Mouse (Mus musculus) hindbrain, embryonic 16.5 days (tissue): ENCODE results near the gene Slc25a42. TPM values are rescaled to one million over a fixed set of nuclear protein-coding genes. Genes with fewer than 3 reads are reported as not detected.

Experiments
- ATAC-seq: fragments of 200-750 bp; cut with Nextera tagmentation; 2 replicates; pipeline ENCODE4 v1.8.0; 2017; ENCODE audit warnings: moderate TSS enrichment, moderate library complexity
- H3K27ac ChIP-seq: fragments of 300-500 bp; sonication (generic); 2 replicates; pipeline ENCODE4 v1.5.1; 2014; ENCODE audit warnings: low read depth, mild to moderate bottlenecking, control low read depth, low read length, moderate library complexity
- H3K27me3 ChIP-seq: fragments of 300-500 bp; sonication (generic); replicated peaks from 2 replicates; pipeline ENCODE4 v1.6.1; 2014; ENCODE audit warnings: low read length; ENCODE audit not compliant: control insufficient read depth, insufficient read depth
- H3K36me3 ChIP-seq: fragments of 300-500 bp; sonication (generic); 2 replicates; pipeline ENCODE4 v1.6.1; 2014; ENCODE audit warnings: mild to moderate bottlenecking, low read length, moderate library complexity, mixed read lengths; ENCODE audit not compliant: control insufficient read depth, insufficient read depth
- H3K4me1 ChIP-seq: fragments of 300-500 bp; sonication (generic); 2 replicates; pipeline ENCODE4 v1.6.1; 2014; ENCODE audit warnings: low read depth, low read length; ENCODE audit not compliant: control insufficient read depth, insufficient read depth
- H3K4me2 ChIP-seq: fragments of 300-500 bp; sonication (generic); 2 replicates; pipeline ENCODE4 v1.6.1; 2014; ENCODE audit warnings: mild to moderate bottlenecking, low read length, control low read depth, moderate library complexity
- H3K4me3 ChIP-seq: fragments of 300-500 bp; sonication (generic); 2 replicates; pipeline ENCODE4 v1.5.1; 2014; ENCODE audit warnings: mild to moderate bottlenecking, low read length, control low read depth, moderate library complexity
- H3K9ac ChIP-seq: fragments of 300-500 bp; sonication (generic); 2 replicates; pipeline ENCODE4 v1.6.1; 2014; ENCODE audit warnings: low read depth, mild to moderate bottlenecking, control low read depth, low read length, moderate library complexity
- H3K9me3 ChIP-seq: fragments of 300-500 bp; sonication (generic); 2 replicates; pipeline ENCODE4 v1.6.1; 2014; ENCODE audit warnings: mild to moderate bottlenecking, low read length, moderate library complexity; ENCODE audit not compliant: control insufficient read depth
- WGBS: fragments of 180-500 bp; shearing (Covaris S2); extraction: QIAGEN DNeasy Blood & Tissue Kit; methylation state at CpG from one replicate; pipeline ENCODE4 v1.1.7; 2014; 5-methylcytosine and 5-hydroxymethylcytosine counted together
- polyA plus RNA-seq: library from polyadenylated mRNA; unstranded; fragments of >200 nt; fragmentation: Nextera tagmentation; extraction: Ambion mirVana; gene quantifications from 2 replicates; pipeline ENCODE4 v1.2.1, GENCODE M21; 2015

The Slc25a42 gene
- polyA plus RNA-seq, 1 experiment from 2014 or later: 9.5 TPM

- no peaks in the 10 kb centered on the region for H3K9me3 ChIP-seq
- no peaks in the 10 kb centered on the region for H3K27me3 ChIP-seq
- 0% methylated on average over 15 of the region's 15 CpGs for WGBS
- peak overlapping the region; percentile 81 for H3K4me3 ChIP-seq
- peaks cover 24% of the 10 kb centered on the region for H3K4me1 ChIP-seq
- ATAC-seq: no peak
- H3K4me2 ChIP-seq: peak overlapping the region; percentile 56
- H3K9ac ChIP-seq: peak overlapping the region; percentile 97
- H3K27ac ChIP-seq: peak overlapping the region; percentile 97
- H3K36me3 ChIP-seq: peaks cover 29% of the 10 kb centered on the region
These were observed 22.6 kb upstream of the Slc25a42 start for GRCm38 (mm10) chr8:70234781-70235128.

- WGBS: under 1% methylated on average over 65 of the region's 67 CpGs
These were observed 22.1 kb upstream of the Slc25a42 start, which contains the start of the genes Sugp2 and Armc6 for GRCm38 (mm10) chr8:70234080-70234780. TSS of gene Sugp2 (plus strand) at chr8:70234226. TSS of gene Armc6 (minus strand) at chr8:70234466.

GRCm38 (mm10) chr8:70233606-70234005 is 21.5 kb upstream of the Slc25a42 start:
- H3K9ac ChIP-seq: peak overlapping the region; percentile 97

More at GRCm38 (mm10) chr8:70234080-70234780, 22.1 kb upstream of the Slc25a42 start, which contains the start of the genes Sugp2 and Armc6:
- H3K9me3 ChIP-seq: no peaks in the 10 kb centered on the region
- H3K4me2 ChIP-seq: peak within 1 kb of the TSS; percentile 87
- no peaks in the 10 kb centered on the region for H3K27me3 ChIP-seq
- peak within 1 kb of the TSS; percentile 81 for H3K4me3 ChIP-seq
- H3K36me3 ChIP-seq: peaks cover 33% of the 10 kb centered on the region
- H3K27ac ChIP-seq: peak within 1 kb of the TSS; percentile 97
- H3K4me1 ChIP-seq: peaks cover 24% of the 10 kb centered on the region
- H3K9ac ChIP-seq: peak within 1 kb of the TSS; percentile 97
- ATAC-seq: peak; percentile 96

GRCm38 (mm10) chr8:70230837-70231236 is 18.7 kb upstream of the Slc25a42 start:
- ATAC-seq: no peak
- Histone ChIP-seq H3K27ac (no peak overlapping the region), H3K9me3 (no peaks in the 10 kb centered on the region), H3K9ac (no peak overlapping the region), H3K4me3 (no peak overlapping the region), H3K4me1 (peaks cover 19% of the 10 kb centered on the region), H3K4me2 (no peak overlapping the region), H3K36me3 (peaks cover 21% of the 10 kb centered on the region), H3K27me3 (no peaks in the 10 kb centered on the region)
- 86% methylated on average over 9 of the region's 9 CpGs for WGBS

More at GRCm38 (mm10) chr8:70233606-70234005, 21.5 kb upstream of the Slc25a42 start:
- peak overlapping the region; percentile 97 for H3K27ac ChIP-seq
- peak overlapping the region; percentile 87 for H3K4me2 ChIP-seq
- H3K4me1 ChIP-seq: peaks cover 24% of the 10 kb centered on the region
- peaks cover 36% of the 10 kb centered on the region for H3K36me3 ChIP-seq
- H3K4me3 ChIP-seq: peak overlapping the region; percentile 81
- no peaks in the 10 kb centered on the region for H3K9me3 ChIP-seq
- 6% methylated on average over 13 of the region's 13 CpGs for WGBS
- ATAC-seq: peak; percentile 28
- no peaks in the 10 kb centered on the region for H3K27me3 ChIP-seq

- WGBS: 11% methylated on average over 4 of the region's 4 CpGs
- Histone ChIP-seq H3K4me1 (peaks cover 8% of the 10 kb centered on the region), H3K4me2 (no peak overlapping the region), H3K36me3 (peaks cover 41% of the 10 kb centered on the region), H3K9me3 (no peaks in the 10 kb centered on the region), H3K9ac (no peak overlapping the region), H3K27me3 (no peaks in the 10 kb centered on the region), H3K27ac (no peak overlapping the region), H3K4me3 (no peak overlapping the region)
- ATAC-seq: no peak
These were observed 15.9 kb upstream of the Slc25a42 start for GRCm38 (mm10) chr8:70227997-70228396.

- H3K4me1 ChIP-seq: peaks cover 3% of the 10 kb centered on the region; the same call in 1 of the 2 replicates
- H3K27ac ChIP-seq: no peak overlapping the region
- H3K27me3 ChIP-seq: no peaks in the 10 kb centered on the region
- H3K4me2 ChIP-seq: no peak overlapping the region
- ATAC-seq: no peak
- peaks cover 34% of the 10 kb centered on the region for H3K36me3 ChIP-seq
- WGBS: 47% methylated on average over 6 of the region's 6 CpGs
- no peak overlapping the region for H3K9ac ChIP-seq
- no peaks in the 10 kb centered on the region for H3K9me3 ChIP-seq
- H3K4me3 ChIP-seq: no peak overlapping the region
These were observed 11.2 kb upstream of the Slc25a42 start for GRCm38 (mm10) chr8:70223341-70223740.

- H3K4me3 ChIP-seq: no peak overlapping the region
- no peaks in the 10 kb centered on the region for H3K9me3 ChIP-seq
- H3K36me3 ChIP-seq: peaks cover 34% of the 10 kb centered on the region
- no peak for ATAC-seq
- no peak overlapping the region for H3K9ac ChIP-seq
- H3K27ac ChIP-seq: no peak overlapping the region
- 93% methylated on average over 12 of the region's 12 CpGs for WGBS
- peaks cover 3% of the 10 kb centered on the region; the same call in 1 of the 2 replicates for H3K4me1 ChIP-seq
- no peaks in the 10 kb centered on the region for H3K27me3 ChIP-seq
- no peak overlapping the region for H3K4me2 ChIP-seq
These were observed 9.9 kb upstream of the Slc25a42 start for GRCm38 (mm10) chr8:70222041-70222440.

- Histone ChIP-seq H3K4me3 (no peak overlapping the region), H3K9ac (no peak overlapping the region), H3K4me1 (peaks cover 3% of the 10 kb centered on the region; the same call in 1 of the 2 replicates), H3K27me3 (no peaks in the 10 kb centered on the region), H3K4me2 (no peak overlapping the region), H3K27ac (no peak overlapping the region), H3K9me3 (no peaks in the 10 kb centered on the region), H3K36me3 (peaks cover 32% of the 10 kb centered on the region)
- no peak for ATAC-seq
- whole genome bisulfite sequencing: 95% methylated on average over 3 of the region's 3 CpGs
These were observed 8.8 kb upstream of the Slc25a42 start for GRCm38 (mm10) chr8:70220911-70221310.

- peaks cover 28% of the 10 kb centered on the region for H3K36me3 ChIP-seq
- no peak overlapping the region for H3K4me2 ChIP-seq
- H3K4me1 ChIP-seq: peaks cover 3% of the 10 kb centered on the region; the same call in 1 of the 2 replicates
- H3K4me3 ChIP-seq: no peak overlapping the region
- H3K9ac ChIP-seq: no peak overlapping the region
- ATAC-seq: no peak
- no peaks in the 10 kb centered on the region for H3K27me3 ChIP-seq
- no peak overlapping the region for H3K27ac ChIP-seq
- no peaks in the 10 kb centered on the region for H3K9me3 ChIP-seq
- WGBS: 71% methylated on average over 8 of the region's 8 CpGs
These were observed 8.2 kb upstream of the Slc25a42 start for GRCm38 (mm10) chr8:70220236-70220840.
